Mouse (Mus musculus) right cerebral cortex, postnatal 25 days (tissue): Measurements from ENCODE around the gene Omd.
"Not testable (repeated sequence)": the region's sequence is repeated elsewhere in the genome, so short reads cannot be mapped to it uniquely, and the experiment has no call there.

Source experiments
- DNase-seq: peaks from one replicate; pipeline ENCODE4 v3.0.0; 2022

The Omd gene

GRCm38 (mm10) chr13:49581541-49582530 lies at the start of gene Omd:
Gene Omd, plus strand, starts transcription at chr13:49582462.
- no peak for DNase-seq

GRCm38 (mm10) chr13:49536946-49537345 lies 45.3 kb upstream of the Omd start:
- DNase-seq, result no peak

- no peak for DNase-seq
These were observed 43.6 kb upstream of the Omd start for GRCm38 (mm10) chr13:49538693-49539092.

- DNase-seq, result no peak
These were observed 38.0 kb upstream of the Omd start, which contains the start of gene Aspn for GRCm38 (mm10) chr13:49544279-49544678. Gene Aspn, plus strand, starts transcription at chr13:49544443.

GRCm38 (mm10) chr13:49545646-49546045 lies 36.6 kb upstream of the Omd start:
- DNase-seq, result no peak

- no peak for DNase-seq
These were observed 35.7 kb upstream of the Omd start for GRCm38 (mm10) chr13:49546517-49546916.

GRCm38 (mm10) chr13:49547563-49548150 lies 34.6 kb upstream of the Omd start:
- no peak for DNase-seq

- DNase-seq, result no peak
These were observed 32.6 kb upstream of the Omd start for GRCm38 (mm10) chr13:49549616-49550015.

GRCm38 (mm10) chr13:49554519-49554918 lies 27.7 kb upstream of the Omd start:
- DNase-seq, result no peak

GRCm38 (mm10) chr13:49556203-49556602 lies 26.1 kb upstream of the Omd start:
- DNase-seq, result no peak

- no peak for DNase-seq
These were observed 25.3 kb upstream of the Omd start for GRCm38 (mm10) chr13:49556924-49557323.

- no peak for DNase-seq
These were observed 23.1 kb upstream of the Omd start for GRCm38 (mm10) chr13:49559185-49559584.

- DNase-seq, result no peak
These were observed 21.4 kb upstream of the Omd start for GRCm38 (mm10) chr13:49560886-49561285.

GRCm38 (mm10) chr13:49564347-49564746 lies 17.9 kb upstream of the Omd start:
- no peak for DNase-seq

- DNase-seq, result no peak
These were observed 11.9 kb upstream of the Omd start for GRCm38 (mm10) chr13:49570371-49570770.

- DNase-seq, result no peak
These were observed 10.8 kb upstream of the Omd start for GRCm38 (mm10) chr13:49571418-49571817.

GRCm38 (mm10) chr13:49583859-49584258 lies 1.6 kb downstream of the Omd start:
- no peak for DNase-seq

- DNase-seq, result no peak
These were observed 2.2 kb downstream of the Omd start for GRCm38 (mm10) chr13:49584307-49585005.

- no peak for DNase-seq
These were observed 3.8 kb downstream of the Omd start for GRCm38 (mm10) chr13:49586062-49586461.

- DNase-seq, result not testable (repeated sequence)
These were observed 20.3 kb downstream of the Omd start for GRCm38 (mm10) chr13:49602541-49602940.

GRCm38 (mm10) chr13:49603603-49604002 lies 21.3 kb downstream of the Omd start:
- no peak for DNase-seq

GRCm38 (mm10) chr13:49607714-49608113 lies 25.5 kb downstream of the Omd start, which contains the start of gene Ogn:
Gene Ogn, plus strand, starts transcription at chr13:49608046.
- DNase-seq, result no peak

GRCm38 (mm10) chr13:49608589-49609322 lies 26.5 kb downstream of the Omd start:
- DNase-seq, result no peak
